Mouse (Mus musculus) hindbrain, embryonic 14.5 days (tissue): ENCODE results near the gene Hspa1a. TPM values are rescaled to one million over a fixed set of nuclear protein-coding genes. Genes with fewer than 3 reads are reported as not detected.

Experiments
- ATAC-seq: fragments of 200-750 bp; cut with Nextera tagmentation; 2 replicates; pipeline ENCODE4 v1.8.0; 2017; ENCODE audit warnings: moderate number of reproducible peaks, mild to moderate bottlenecking, moderate TSS enrichment, moderate library complexity; ENCODE audit not compliant: low FRiP score
- DNase-seq: peaks from one replicate; pipeline ENCODE4 v3.0.0-alpha.2; 2015; ENCODE audit warnings: low spot score
- H3K27ac ChIP-seq: fragments of 300-500 bp; sonication (generic); 2 replicates; pipeline ENCODE4 v1.5.1; 2014; ENCODE audit warnings: mild to moderate bottlenecking, moderate library complexity
- H3K27me3 ChIP-seq: fragments of 300-500 bp; sonication (generic); 2 replicates; pipeline ENCODE4 v1.6.1; 2014; ENCODE audit warnings: mild to moderate bottlenecking, low read length, mixed read lengths; ENCODE audit not compliant: control insufficient read depth, insufficient read depth
- H3K36me3 ChIP-seq: fragments of 300-500 bp; sonication (generic); replicated peaks from 2 replicates; pipeline ENCODE4 v1.6.1; 2014; ENCODE audit not compliant: control insufficient read depth, insufficient read depth
- H3K4me1 ChIP-seq: fragments of 300-500 bp; sonication (generic); replicated peaks from 2 replicates; pipeline ENCODE4 v1.6.1; 2014; ENCODE audit warnings: antibody characterized with exemption, low read length, mixed read lengths; ENCODE audit not compliant: control insufficient read depth, insufficient read depth
- H3K4me2 ChIP-seq: fragments of 300-500 bp; sonication (generic); replicated peaks from 2 replicates; pipeline ENCODE4 v1.6.1; 2014; ENCODE audit warnings: mild to moderate bottlenecking, moderate library complexity
- H3K4me3 ChIP-seq: fragments of 300-500 bp; sonication (generic); replicated peaks from 2 replicates; pipeline ENCODE4 v1.5.1; 2014; ENCODE audit warnings: mild to moderate bottlenecking, low read length
- H3K9ac ChIP-seq: fragments of 300-500 bp; sonication (generic); 2 replicates; pipeline ENCODE4 v1.6.1; 2014
- H3K9me3 ChIP-seq: fragments of 300-500 bp; sonication (generic); 2 replicates; pipeline ENCODE4 v1.6.1; 2016; ENCODE audit warnings: low read length; ENCODE audit not compliant: control insufficient read depth
- WGBS: fragments of 180-500 bp; shearing (Covaris S2); extraction: QIAGEN DNeasy Blood & Tissue Kit; methylation state at CpG from one replicate; pipeline ENCODE4 v1.1.7; 2014; 5-methylcytosine and 5-hydroxymethylcytosine counted together
- polyA plus RNA-seq: library from polyadenylated mRNA; unstranded; fragments of >200 nt; fragmentation: Nextera tagmentation; extraction: Ambion mirVana; gene quantifications from 2 replicates; pipeline ENCODE4 v1.2.1, GENCODE M21; 2014

Hspa1a gene
- polyA plus RNA-seq, 1 experiment from 2014 or later = 7.5 TPM

GRCm38 (mm10) chr17:34944362-34944761 lies 27.6 kb downstream of the Hspa1a start:
- ATAC-seq (no peak), DNase-seq (no peak)

GRCm38 (mm10) chr17:34943128-34943815 lies 28.7 kb downstream of the Hspa1a start:
- DNase-seq = no peak
- Histone ChIP-seq H3K4me2 (no peak overlapping the region), H3K36me3 (no peaks in the 10 kb centered on the region; the same call in 1 of the 2 replicates), H3K27me3 (no peaks in the 10 kb centered on the region), H3K4me3 (no peak overlapping the region), H3K9me3 (no peaks in the 10 kb centered on the region), H3K9ac (no peak overlapping the region), H3K27ac (no peak overlapping the region), H3K4me1 (no peaks in the 10 kb centered on the region)
- WGBS = 84% methylated on average over 4 of the region's 4 CpGs
- ATAC-seq = no peak

More at GRCm38 (mm10) chr17:34944362-34944761, 27.6 kb downstream of the Hspa1a start:
- no peak overlapping the region for H3K27ac ChIP-seq
- H3K36me3 ChIP-seq = peaks cover 9% of the 10 kb centered on the region
- no peak overlapping the region for H3K9ac ChIP-seq
- H3K27me3 ChIP-seq = no peaks in the 10 kb centered on the region
- no peaks in the 10 kb centered on the region for H3K4me1 ChIP-seq
- no peaks in the 10 kb centered on the region for H3K9me3 ChIP-seq
- no peak overlapping the region for H3K4me2 ChIP-seq
- no peak overlapping the region for H3K4me3 ChIP-seq

- Histone ChIP-seq H3K4me3 (peak overlapping the region; percentile 6; the same call in 1 of the 2 replicates), H3K4me2 (peak overlapping the region; percentile 42), H3K4me1 (no peaks in the 10 kb centered on the region), H3K27me3 (no peaks in the 10 kb centered on the region), H3K9me3 (no peaks in the 10 kb centered on the region), H3K36me3 (peaks cover 9% of the 10 kb centered on the region; the same call in 1 of the 2 replicates), H3K27ac (no peak overlapping the region), H3K9ac (peak overlapping the region; percentile 31; the same call in 1 of the 2 replicates)
- DNase-seq (no peak), ATAC-seq (no peak)
- WGBS = 9% methylated on average over 15 of the region's 15 CpGs
These were observed 30.5 kb downstream of the Hspa1a start for GRCm38 (mm10) chr17:34941344-34942041.

GRCm38 (mm10) chr17:34937960-34938505 lies 33.9 kb downstream of the Hspa1a start:
- Histone ChIP-seq H3K4me2 (no peak overlapping the region), H3K36me3 (peaks cover 40% of the 10 kb centered on the region), H3K9ac (no peak overlapping the region), H3K4me1 (no peaks in the 10 kb centered on the region), H3K27me3 (no peaks in the 10 kb centered on the region), H3K27ac (no peak overlapping the region), H3K9me3 (no peaks in the 10 kb centered on the region), H3K4me3 (no peak overlapping the region)
- no peak for ATAC-seq
- WGBS = 87% methylated on average over 6 of the region's 6 CpGs
- DNase-seq = no peak

GRCm38 (mm10) chr17:34934830-34935229 lies 37.1 kb downstream of the Hspa1a start:
- 58% methylated on average over 8 of the region's 8 CpGs for WGBS
- Histone ChIP-seq H3K27ac (no peak overlapping the region), H3K4me2 (no peak overlapping the region), H3K9me3 (no peaks in the 10 kb centered on the region), H3K36me3 (peaks cover 42% of the 10 kb centered on the region), H3K27me3 (no peaks in the 10 kb centered on the region), H3K4me1 (peaks cover 7% of the 10 kb centered on the region), H3K9ac (no peak overlapping the region), H3K4me3 (no peak overlapping the region)
- DNase-seq (no peak), ATAC-seq (no peak)

- ATAC-seq = no peak
- Histone ChIP-seq H3K9me3 (no peaks in the 10 kb centered on the region), H3K4me3 (no peak overlapping the region), H3K27ac (no peak overlapping the region), H3K4me2 (no peak overlapping the region), H3K27me3 (no peaks in the 10 kb centered on the region), H3K9ac (no peak overlapping the region), H3K4me1 (peaks cover 7% of the 10 kb centered on the region), H3K36me3 (peaks cover 42% of the 10 kb centered on the region)
- 66% methylated on average over 24 of the region's 24 CpGs for WGBS
- no peak for DNase-seq
These were observed 37.9 kb downstream of the Hspa1a start for GRCm38 (mm10) chr17:34934031-34934430.

- H3K27ac ChIP-seq = no peak overlapping the region
- DNase-seq (no peak), ATAC-seq (no peak)
- no peaks in the 10 kb centered on the region for H3K9me3 ChIP-seq
- peak overlapping the region; percentile 60 for H3K4me3 ChIP-seq
- H3K4me2 ChIP-seq = peak overlapping the region; percentile 74
- peak overlapping the region; percentile 73 for H3K9ac ChIP-seq
- no peaks in the 10 kb centered on the region for H3K27me3 ChIP-seq
- peaks cover 41% of the 10 kb centered on the region for H3K36me3 ChIP-seq
- WGBS = 87% methylated on average over 8 of the region's 8 CpGs
- H3K4me1 ChIP-seq = peaks cover 7% of the 10 kb centered on the region
These were observed 39.7 kb downstream of the Hspa1a start for GRCm38 (mm10) chr17:34932287-34932686.

- H3K4me1 ChIP-seq = peaks cover 7% of the 10 kb centered on the region
- H3K27ac ChIP-seq = peak overlapping the region; percentile 51; the same call in 1 of the 2 replicates
- H3K4me2 ChIP-seq = peak overlapping the region; percentile 74
- 13% methylated on average over 14 of the region's 14 CpGs for WGBS
- H3K9me3 ChIP-seq = no peaks in the 10 kb centered on the region
- peak overlapping the region; percentile 73 for H3K9ac ChIP-seq
- DNase-seq (peak; percentile 50), ATAC-seq (peak; percentile 4; the same call in 1 of the 2 replicates)
- peaks cover 35% of the 10 kb centered on the region for H3K36me3 ChIP-seq
- H3K4me3 ChIP-seq = peak overlapping the region; percentile 60
- H3K27me3 ChIP-seq = no peaks in the 10 kb centered on the region
These were observed 40.2 kb downstream of the Hspa1a start for GRCm38 (mm10) chr17:34931735-34932098.

- DNase-seq = peak; percentile 98
- peak within 1 kb of the TSS; percentile 51; the same call in 1 of the 2 replicates for H3K27ac ChIP-seq
- no peaks in the 10 kb centered on the region for H3K27me3 ChIP-seq
- H3K9me3 ChIP-seq = no peaks in the 10 kb centered on the region
- peak within 1 kb of the TSS; percentile 73 for H3K9ac ChIP-seq
- peaks cover 30% of the 10 kb centered on the region for H3K36me3 ChIP-seq
- ATAC-seq = peak; percentile 97
- WGBS = under 1% methylated on average over 37 of the region's 38 CpGs
- peak within 1 kb of the TSS; percentile 60 for H3K4me3 ChIP-seq
- peak within 1 kb of the TSS; percentile 74 for H3K4me2 ChIP-seq
- H3K4me1 ChIP-seq = peaks cover 7% of the 10 kb centered on the region
These were observed 40.8 kb downstream of the Hspa1a start, which contains the start of gene Neu1 for GRCm38 (mm10) chr17:34931061-34931734. TSS of gene Neu1 (plus strand) at chr17:34931253.
